Mouse (Mus musculus) myocyte (in vitro differentiated cells): ENCODE measurements around the gene Rassf3.

Experiments
- E2F4 ChIP-seq: IDR thresholded peaks from one replicate; pipeline ENCODE4 v1.6.1; 2011; ENCODE audit warnings: mild to moderate bottlenecking, control low read depth, moderate library complexity; ENCODE audit not compliant: insufficient read depth
- MAX ChIP-seq: IDR thresholded peaks from one replicate; pipeline ENCODE4 v1.6.1; 2011; ENCODE audit warnings: low read depth, mild to moderate bottlenecking, control low read depth
- POLR2A ChIP-seq: IDR thresholded peaks from one replicate; pipeline ENCODE4 v1.6.1; 2011; ENCODE audit warnings: low read depth, mild to moderate bottlenecking, control low read depth, moderate library complexity; ENCODE audit not compliant: insufficient read length
- POLR2AphosphoS2 ChIP-seq: IDR thresholded peaks from one replicate; pipeline ENCODE4 v1.6.1; 2011; ENCODE audit warnings: low read depth, control low read depth; ENCODE audit not compliant: insufficient read length
- REST ChIP-seq: IDR thresholded peaks from one replicate; pipeline ENCODE4 v1.6.1; 2011; ENCODE audit warnings: mild to moderate bottlenecking, control low read depth, moderate library complexity; ENCODE audit not compliant: insufficient read depth, insufficient read length

DNA sequence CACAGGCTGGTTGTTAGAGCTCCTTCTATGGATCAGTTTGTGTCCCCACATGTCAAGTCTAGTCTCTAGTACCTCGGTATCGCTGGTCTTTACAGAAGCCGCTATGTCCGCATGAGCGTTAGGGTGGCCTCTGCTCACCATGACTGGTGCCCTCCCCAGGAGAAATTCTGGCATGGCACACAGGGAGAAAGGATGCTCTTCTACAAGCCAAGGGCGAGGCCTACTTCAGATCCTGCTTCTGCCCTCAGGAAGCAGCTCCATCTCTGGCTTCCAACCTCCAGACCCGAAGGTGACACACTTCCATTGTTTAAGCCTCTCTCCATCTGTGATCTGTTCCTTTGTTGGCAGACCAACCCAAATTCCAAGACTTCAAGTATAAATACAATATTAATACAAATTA lies 31.9 kb downstream of the Rassf3 start:
- no peak for TF ChIP-seq POLR2A
- no peak for TF ChIP-seq POLR2AphosphoS2
- no peak for TF ChIP-seq E2F4
- no peak for TF ChIP-seq REST
- TF ChIP-seq MAX = no peak
